Mouse (Mus musculus): Measurements from ENCODE around the gene Grip2.
A peak's percentile ranks its signal among the peaks of the same experiment; 100 is the strongest.

Gene Grip2

DNA sequence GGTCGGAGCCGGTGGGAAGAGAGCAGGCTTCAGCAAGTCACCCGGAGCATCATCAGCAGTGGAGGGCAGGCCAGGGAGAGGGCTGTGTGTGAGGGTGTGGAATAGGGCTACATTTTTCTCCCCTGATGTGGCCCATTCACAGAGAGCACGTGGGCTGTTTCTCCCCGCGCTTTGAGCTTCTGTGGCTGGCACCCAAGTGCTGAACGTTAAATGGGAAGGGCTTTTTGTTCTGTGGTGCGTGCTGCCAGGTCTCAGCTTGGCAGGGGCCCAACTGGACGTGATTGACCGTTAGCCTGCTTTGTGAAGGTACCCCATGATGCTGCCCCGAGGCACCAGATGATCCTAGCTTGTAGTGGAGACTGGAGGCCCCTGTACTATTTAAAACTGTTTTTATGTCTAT, 94.9 kb downstream of the Grip2 start:
- DNase-seq (ENCODE audit: low spot score in 2 of 2), result no peak

DNA sequence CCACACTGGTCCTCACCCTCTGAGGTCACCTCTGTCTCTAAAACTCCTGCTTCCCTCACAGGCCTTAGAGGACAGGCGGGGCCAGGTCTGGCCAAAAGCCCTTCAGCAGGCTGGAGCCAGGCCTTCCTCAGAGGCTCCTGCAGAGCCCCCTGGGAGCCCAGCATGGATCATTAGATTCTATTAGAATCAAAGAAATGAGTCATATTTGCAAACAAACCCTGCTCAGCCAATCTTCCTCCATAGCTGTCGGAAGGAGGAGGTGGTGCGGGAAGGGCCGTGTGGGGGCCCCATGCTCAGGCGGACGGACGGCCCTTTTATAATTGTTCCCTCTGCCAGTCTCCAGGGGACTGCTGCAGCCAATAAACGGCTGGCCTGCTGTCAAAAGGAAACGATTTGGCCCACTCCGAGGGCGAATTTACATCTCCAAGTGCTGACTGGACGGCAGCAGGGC, 97.3 kb downstream of the Grip2 start:
- DNase-seq (ENCODE audit: low spot score in 2 of 2), result no peak

DNA sequence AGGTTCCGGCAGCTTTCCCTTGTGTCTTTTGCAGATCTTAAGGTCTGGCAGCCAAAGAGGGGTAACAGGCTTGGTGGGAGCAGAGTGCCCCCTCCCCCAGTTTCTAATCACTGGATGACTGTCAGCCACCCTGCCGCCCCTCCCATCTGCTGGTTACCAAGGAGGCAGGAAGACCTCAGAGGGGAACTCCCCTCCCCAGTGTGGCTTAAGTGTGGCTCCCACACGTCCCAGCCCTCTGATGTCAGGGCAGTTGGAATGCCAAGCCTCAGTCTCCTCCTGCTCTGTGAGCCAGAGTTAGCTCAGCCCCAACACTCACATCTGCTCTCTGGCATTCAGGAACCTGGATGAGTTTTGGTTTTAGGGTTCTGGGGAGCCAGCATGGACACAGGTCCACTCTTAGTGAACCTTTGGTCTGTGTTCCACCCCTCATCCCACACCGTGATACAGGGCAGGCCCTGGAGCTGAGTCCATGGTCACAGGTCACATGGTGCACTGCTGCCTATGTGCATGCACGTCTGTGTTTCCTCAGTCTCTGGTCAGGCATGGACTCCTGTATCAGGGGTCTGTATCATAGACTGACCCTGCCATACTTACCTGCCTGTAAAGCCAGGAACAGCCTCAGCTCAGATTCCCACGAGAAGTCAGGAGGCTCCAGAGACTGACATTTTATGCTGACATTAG, 98.0 kb downstream of the Grip2 start:
- no peak for DNase-seq (ENCODE audit: low spot score in 2 of 2)

DNA sequence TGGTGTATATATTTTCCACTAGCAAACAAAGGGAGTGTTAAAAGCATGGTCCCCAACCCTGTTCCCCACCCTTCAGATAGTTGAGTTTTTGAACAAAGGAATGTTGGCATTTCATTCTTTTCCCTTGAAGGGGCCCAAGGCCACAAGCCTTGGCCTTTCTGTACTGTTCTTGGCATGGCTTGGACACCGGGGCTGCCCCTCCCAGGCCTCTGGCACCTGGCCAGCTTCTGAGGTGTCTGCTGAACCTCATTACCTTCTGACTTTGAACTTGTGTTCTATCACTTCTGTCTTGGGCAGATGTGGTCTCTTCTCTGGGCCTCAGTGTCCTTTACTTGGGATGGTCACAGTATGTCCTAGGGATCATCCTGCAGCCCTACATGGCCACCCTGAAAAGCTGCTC, 99.7 kb downstream of the Grip2 start:
- DNase-seq (ENCODE audit: low spot score in 2 of 2), result no peak

DNA sequence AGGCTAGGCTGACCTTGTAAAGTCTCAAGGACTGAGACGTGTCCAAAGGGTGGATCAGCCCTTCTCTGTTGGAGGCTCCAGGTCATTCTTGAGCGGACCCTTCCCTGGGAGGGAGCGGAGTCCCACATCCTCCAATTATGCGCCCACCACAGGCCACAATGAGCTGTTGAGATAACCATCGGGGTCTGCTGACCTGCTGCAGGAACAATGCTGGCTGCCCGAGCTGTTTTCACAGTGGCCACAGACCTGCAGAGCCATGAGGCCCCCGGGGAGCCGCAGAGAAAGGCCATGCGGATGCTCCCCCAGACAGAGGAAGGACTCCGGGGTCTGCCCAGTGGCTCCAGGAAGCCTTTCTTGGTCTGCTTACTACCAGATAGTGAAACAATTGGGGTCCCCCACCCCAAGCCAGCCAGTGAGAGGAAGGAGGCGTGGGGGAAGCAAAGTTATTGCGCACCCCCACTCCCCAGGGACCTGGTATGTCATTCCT, 105.8 kb downstream of the Grip2 start:
- DNase-seq (ENCODE audit: low spot score in 2 of 2), result no peak

DNA sequence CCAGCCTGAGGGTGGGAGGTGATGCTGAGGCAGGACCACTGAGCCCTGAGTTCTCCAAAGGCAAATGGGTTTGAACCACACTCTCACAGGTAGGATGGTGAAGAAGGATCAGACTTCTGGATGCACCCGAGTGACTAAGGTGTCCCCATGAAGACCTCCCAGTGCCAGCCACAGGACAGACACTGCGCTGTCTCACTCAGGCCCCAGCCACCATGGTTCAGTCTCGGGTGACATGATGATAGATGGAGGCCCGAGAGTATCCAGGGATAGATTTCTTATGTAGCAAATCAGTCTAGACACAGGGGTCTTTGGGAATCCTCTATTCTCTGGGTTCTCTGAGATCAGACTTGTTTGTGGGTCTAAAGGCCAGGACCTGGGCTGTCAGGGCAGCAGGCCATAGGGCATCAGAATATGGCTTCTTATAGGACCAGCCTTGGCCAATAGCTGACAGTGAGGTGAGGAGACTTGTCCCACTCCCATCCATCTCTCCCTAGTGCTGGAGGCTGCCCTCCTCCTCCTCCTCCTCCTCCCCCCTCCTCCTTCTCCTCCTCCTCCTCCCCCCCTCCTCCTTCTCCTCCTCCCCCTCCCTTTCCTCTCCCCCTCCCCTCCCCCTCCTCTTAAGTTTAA, 106.3 kb downstream of the Grip2 start:
- DNase-seq (ENCODE audit: low spot score in 2 of 2), result no peak

DNA sequence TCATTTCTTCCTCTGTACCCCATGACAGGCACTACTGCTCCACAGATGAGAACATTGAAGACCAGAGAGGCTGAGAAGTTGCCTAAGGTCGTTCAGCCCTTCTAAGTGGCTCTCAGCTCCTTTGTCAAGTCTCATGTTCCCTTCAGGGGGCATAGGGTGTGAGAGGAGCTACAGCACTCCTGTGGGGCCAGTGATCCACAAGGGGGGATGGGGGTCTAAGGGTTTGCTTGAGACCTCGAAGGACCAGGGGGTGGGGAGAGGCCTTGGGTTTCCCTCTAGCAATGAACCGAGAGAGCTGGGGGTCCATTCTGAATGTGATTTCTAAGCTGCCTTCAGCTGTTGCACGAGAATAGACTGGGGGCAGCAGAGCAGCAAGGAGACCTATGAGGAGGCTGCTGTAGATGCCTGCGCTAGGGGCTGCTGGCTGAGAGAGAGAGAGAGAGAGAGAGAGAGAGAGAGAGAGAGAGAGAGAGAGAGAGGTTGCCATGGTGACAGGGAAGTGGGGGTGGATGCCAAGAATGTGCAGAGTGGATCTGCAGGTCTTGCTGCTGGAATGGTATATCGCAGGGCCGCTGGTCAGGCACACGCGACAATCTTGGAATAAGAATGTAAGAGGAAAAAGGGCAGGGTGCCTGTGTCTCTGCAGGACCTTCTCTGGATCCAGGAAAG, 107.1 kb downstream of the Grip2 start:
- DNase-seq (ENCODE audit: low spot score in 2 of 2), result no peak

DNA sequence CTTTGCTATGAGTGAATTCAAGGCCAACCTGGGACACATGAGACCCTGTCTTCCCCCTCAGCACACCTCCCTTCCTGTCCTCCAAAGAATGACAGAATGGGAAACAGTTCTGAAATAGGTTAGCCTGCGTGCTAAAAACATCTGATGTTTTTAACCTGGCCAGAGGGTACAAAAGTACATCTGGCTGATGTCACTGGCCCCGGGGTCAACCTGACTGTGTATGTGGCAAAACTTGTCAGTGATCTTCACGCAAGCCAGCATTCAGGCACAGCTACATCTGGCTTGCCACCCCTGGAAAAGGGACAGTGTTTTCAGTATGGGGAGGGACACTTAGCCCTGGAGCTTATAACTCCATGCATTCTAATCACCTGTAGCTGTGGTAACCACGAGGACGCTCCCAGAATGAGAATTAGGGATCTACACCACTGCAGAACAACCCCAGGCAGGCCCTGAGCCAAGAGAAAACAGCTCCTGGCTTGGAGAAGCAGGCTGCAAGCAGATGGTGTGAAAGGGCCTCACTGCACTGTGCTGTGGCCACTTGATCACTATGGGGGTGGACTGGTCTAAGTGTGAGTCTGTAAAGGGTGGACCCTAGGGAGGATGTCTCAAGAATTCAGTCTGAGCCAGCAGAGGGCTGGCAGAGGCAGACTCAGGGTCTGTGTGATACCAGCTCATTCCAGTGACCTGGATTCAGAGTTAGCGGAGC, 107.9 kb downstream of the Grip2 start:
- DNase-seq (ENCODE audit: low spot score in 2 of 2), result no peak

DNA sequence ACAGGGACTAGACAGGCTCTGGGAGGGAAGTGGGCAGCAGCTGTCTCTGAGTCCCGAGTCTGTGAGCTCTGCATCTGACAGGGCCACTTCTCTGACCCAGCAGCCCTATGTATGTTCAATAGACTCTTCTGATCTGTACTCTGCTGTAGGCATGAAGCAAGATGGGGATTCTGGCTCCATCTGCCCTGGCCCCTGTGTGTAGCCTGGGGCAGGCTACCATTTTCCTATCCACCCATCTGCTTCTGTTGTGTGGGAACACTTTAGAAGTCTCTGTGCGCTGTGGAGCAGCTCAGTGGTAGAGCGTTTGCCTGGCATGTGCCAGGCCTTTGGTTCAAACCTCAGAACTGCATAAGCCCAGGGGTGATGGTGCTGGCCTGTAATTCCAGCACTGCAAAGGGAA, 108.4 kb downstream of the Grip2 start:
- DNase-seq (ENCODE audit: low spot score in 2 of 2), result no peak

DNA sequence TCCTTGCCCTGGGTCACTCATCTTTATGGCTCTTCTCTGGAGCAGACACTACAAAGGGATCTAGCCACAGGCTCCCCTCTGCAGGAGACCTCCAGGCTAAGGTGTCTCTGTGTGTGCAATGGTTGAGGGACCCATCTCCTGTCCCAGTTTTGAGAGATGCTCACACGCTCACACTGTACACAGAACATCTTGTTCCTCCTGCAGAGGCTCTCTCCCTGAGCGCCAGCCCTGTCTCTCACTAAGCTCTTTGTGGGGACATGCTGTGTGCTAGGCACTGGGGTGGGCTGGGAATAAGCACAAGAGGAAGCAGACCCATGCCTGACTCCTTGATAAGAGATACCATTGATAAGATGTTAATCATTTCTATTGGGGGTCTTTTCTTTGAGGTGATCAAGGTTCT, 109.0 kb downstream of the Grip2 start:
- DNase-seq (ENCODE audit: low spot score in 2 of 2), result no peak

DNA sequence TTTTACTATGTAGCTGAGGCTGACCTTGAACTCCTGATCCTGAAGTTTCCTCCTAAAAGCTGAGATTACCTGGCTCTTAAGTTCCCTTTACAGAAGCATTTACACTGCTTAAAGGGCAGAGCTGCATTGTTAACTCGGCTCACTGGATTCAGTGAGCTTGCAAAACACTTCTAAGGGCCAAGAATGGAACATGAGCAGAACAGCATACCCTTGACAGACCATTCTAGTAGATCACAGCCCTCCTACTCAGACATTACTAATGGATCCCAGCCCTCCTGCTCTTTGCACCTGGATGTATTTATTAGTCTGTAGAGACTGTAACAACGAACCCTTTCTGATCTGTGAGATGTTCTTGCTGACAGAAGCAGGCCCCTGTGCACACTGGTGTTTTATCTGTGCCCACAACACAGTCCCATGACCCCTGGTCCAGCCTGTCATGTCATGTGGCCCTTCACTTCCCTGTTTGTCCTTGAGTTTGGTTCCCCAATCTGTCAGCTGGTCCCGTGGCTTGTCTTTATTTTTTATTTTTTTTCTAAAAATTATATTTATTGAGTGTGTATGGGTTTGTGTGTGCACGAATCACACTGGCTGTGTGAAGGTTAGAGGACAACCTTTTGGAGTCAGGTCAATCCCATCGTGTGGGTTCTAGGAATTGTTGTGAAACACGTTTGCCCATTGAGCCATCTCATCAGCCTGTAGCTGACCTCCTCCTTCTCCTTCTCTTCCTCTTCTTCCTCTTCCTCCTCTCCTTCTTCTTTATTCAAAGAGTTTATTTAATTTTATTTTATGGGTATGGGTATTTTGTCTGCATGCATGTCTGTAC, 110.9 kb downstream of the Grip2 start:
- no peak for DNase-seq (ENCODE audit: low spot score in 2 of 2)

DNA sequence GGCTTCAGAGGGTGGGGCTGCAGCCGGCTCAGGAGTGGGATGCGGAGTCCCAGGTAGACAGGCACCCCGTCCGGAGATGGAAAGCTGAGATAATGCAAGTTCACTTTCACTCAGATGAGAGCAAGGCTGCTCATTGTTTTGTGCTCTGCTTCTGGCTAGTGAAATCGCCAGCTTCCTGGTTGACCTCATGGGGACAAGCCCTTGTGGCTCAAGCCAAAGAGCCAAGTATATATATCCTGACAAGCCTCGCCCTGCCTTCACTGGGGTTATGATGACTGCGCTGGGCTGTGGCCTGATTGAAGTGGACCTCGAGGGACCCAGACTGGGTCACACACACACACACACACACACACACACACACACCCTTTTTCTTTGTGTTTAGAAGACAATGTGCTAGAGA, 112.0 kb downstream of the Grip2 start:
- DNase-seq (ENCODE audit: low spot score in 2 of 2), result no peak

DNA sequence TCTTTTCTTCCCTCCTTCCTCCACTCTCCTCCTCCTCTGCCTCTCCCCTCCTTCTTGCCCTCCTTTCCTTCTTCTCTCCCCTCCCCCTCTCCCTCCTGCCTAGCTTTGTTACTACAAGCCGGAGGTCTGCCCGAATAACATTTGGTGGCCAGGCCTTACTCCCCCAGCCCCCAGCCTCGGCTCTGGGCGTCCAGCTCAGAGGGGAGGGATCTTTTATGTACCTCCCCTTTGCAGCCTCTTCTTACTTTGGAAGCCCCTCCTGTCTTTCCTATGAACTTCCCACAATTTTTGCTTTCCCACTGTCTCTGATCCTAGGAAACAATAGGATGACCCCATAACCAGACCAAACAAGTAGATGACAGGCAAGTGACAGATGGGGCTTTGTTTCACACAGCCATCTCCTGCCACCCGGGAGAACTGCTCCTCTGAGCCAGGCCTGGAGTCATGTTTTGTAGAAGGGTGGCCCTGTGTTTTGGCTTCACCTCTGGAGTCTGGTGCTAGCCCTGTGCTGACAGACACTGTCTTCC, 113.6 kb downstream of the Grip2 start:
- DNase-seq (ENCODE audit: low spot score in 2 of 2), result no peak

DNA sequence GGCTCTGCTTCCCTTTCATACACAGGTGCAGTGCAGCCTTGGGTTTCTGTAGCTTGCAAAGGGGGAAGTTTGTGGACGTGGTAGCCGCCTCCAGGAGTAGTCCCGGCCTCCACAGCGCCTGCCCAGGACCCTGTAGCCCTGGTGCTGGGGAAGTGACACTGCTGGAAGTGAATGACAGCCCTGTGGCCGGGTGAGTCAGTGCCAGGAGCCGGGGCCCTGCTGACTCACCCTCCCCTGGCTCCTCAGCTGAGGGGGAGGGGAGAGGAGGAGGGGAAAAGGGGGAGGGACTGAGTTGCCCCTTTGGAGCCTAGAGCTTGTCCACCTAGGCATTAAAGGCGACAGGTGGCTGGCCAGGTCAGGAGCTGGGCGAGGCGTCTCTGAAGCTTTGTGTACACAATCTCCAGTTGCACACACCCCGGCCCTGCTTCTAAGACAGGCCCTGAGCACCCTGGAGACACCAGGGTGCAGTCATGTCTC, 114.2 kb downstream of the Grip2 start:
- DNase-seq (ENCODE audit: low spot score in 2 of 2), result peak in 1 of 2 experiments; percentile 12

DNA sequence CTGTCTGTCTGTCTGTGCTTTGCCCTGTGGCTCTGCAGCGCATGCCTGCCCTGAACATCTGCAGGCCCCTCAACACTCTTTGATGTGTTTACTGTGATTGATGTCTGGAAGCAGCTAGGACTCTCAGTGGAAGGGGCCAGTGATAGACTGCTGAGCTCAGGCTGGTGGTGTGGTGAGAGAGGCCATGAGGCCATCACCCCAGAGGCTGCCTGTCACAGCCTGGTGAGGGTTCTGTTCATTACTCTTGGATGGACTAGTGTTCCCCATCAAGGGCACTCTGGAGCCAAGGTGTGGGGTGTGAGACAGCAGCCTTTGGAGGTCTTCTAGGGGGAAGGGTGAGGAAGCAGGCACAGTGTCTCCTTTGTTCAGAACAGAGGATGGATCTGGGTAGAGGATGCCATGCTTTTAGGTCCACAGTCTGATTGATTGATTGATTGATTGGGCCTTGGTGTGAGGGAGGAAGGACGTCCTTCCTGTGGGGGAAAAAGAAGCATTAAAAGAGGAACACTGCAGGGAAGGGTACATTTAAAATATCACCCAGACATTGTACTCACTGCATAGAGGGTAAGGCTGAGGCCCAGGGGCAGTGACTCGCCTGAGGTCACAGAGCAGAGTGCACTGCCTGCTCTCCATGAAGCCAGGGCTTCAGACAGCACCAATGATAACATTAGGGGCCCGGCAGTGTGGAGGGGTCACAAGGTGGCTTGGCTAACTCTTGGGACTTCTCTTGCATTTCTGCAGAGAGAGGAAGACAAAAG, 114.8 kb downstream of the Grip2 start:
- DNase-seq (ENCODE audit: low spot score in 2 of 2), result no peak
